Mouse (Mus musculus) inflammation-experienced regulatory T-cells, adult 6 months (primary cell): ENCODE measurements around the gene Ebf4. TPM values are rescaled to one million over a fixed set of nuclear protein-coding genes. Genes with fewer than 3 reads are reported as not detected.
"Not testable (repeated sequence)": the region's sequence is repeated elsewhere in the genome, so short reads cannot be mapped to it uniquely, and the experiment has no call there.

Source experiments
- ATAC-seq: one replicate; pipeline ENCODE4 v1.8.0; 2017
- polyA plus RNA-seq, 3 experiments: library from polyadenylated mRNA; unstranded; fragments of 100-300 nt; shearing (Covaris generic); gene quantifications; one replicate each; pipeline ENCODE4 v1.2.1; 2017

Gene Ebf4
- polyA plus RNA-seq, 3 experiments from 2014 or later: not detected

DNA sequence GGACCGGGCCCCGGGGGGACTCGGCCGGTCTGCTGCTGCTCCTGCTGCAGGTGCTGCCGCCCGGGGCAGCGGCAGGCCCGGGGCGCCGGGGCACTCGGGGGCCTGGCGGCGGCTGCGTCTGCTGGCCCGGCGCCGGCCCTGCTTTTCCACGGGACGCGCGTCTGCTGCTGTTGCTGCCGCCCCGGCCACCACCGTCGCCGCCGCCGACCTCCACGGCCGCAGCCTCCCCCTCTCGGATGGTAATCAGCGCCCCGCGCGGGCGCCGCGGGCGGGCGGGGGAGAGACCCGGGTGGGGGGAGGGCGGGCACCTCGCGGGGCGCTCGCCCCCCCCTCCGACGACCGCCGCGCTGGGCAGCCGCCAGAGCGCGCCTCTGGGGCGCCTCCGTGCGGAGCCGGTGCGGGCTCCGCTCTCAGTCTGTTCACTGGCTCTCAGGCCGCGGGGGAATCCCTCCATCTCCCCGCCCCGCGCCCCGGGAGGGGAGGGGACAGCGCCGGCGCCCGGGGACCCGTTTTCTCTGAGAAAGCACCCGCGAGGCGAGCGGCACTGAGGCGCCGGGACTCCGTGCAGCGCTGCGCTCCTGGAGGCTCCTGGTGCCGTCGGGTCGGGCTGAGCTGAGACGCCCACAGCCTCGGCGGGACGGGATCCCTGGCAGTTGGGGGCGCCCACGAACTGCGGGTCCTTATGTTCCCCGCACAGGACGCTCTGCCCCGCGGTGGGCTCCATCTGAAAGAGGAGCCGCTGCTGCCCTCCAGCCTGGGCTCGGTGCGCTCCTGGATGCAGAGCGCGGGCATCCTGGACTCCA is 563 bp downstream of the Ebf4 start:
- ATAC-seq: no peak

DNA sequence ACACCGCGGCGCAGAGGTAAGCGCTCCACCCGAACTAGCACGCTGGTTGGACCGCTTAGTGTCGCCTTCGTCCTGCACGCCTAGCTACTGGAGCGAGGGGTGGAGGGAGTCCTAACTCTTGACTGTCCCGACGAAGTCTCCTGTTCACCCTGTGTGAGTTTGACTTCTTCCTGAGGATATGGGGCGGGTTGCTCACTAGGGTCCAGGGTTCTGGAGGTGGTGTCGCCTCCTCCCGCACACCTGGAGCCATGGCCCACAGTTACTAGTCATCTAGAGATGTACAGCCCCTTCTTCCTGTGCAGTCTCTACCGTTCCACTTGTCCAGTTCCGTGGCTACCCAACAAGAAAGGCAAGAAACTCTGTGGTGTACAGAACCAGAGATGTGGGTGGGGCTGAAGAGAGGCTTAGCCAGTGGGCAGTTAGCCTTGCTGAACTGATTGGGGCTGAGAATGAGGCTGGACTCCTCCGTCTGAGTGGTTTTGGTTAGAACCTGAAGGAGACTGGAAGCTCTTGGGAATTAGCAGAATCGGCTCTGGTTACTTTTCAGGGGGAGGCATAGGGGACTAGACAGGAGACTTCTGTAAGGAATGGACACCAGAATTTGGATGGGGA is 1.3 kb downstream of the Ebf4 start:
- no peak for ATAC-seq

DNA sequence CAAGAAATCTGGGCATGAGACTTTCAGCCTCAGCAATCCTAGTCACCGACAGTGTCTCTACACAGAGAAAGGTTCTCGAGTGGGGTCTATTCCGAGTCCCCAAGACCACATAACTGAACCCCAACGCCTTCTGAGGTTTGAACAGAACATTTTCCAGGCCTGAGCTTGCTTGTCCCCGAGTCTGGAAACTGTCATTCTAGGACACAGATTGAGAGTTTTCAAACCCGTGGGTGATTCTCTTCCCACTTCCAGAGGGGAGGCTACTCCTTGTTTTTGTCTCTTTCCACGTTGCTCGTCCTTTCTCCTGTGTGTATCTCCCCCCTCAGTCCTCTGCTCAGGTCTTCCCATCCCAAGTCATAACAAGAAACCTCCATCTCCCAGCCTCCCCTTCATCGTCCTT is 2.6 kb downstream of the Ebf4 start:
- no peak for ATAC-seq

DNA sequence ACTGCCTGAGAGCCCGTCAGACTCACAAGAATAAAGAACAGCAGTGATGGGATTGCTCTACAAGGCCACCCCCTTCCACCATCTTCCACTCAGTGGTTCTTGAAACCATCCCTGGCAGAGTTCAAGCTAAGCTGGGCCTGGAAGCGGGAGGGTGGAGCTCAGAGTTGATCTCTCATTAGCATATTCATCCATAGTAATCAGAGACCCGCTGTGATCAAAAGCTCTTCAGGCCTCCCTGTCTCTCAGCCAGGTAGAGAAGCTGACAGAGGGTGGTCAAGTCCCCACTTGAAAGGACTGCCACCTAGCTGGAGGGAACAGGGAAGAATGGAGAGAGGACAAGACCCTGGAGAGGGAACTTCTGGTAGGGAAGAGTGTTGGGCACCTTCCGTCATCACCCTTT is 8.0 kb downstream of the Ebf4 start:
- no peak for ATAC-seq

DNA sequence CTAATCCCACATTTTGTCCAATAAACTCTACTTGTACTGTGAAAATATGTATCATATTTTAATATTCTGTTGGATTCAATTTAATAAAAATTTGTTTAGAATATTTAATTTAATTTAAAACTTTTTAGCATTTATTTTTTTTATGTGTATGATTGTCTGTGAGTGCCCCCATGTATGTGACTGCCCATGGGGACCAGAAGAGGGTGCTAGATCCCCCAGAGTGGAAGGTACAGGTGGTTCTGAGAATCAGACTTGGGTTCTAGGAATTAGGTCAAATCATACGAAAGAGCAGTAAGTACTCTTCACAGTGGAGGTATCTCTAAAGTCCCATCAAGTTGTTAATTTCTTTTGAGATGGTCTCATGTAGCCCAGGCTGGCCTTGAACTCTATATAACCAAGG is 32.1 kb downstream of the Ebf4 start:
- ATAC-seq: no peak

DNA sequence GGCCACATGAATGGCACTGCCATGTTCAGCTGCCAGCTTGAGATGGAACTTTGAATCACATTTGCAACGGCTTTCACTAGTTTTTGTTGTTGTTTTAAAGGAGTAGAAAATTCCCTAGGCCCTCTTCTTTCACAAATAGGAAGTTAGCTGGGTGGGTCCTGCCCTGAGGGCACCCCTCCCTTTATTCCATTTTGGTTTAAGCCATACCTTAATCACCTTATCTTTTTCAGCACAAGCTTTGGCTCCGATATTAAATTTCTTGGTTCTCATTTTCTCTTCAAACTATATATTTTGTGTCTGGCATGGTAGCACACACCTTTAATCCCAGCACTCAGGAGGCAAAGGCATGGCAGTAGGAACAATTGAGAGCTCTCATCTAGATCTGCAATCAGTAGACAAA is 34.5 kb downstream of the Ebf4 start:
- ATAC-seq: no peak

DNA sequence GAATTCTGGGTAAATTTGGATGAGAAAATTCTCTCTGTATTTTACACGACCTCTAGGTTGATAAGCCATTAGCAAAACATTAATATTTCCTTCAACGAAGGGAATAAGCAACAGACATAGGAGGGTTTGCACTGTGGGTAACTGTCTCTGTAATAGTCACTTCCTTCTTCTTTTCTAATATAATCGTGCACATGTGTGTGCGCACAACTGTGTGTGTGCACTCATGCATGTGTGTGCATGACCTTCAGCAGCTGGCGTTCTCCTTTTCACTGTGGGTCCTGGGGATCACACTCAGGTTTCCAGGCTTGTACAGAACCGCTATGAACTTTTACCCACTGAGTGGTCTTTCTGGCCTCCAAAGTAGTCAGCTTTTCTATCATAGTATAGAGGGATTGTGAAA is 40.1 kb downstream of the Ebf4 start:
- no peak for ATAC-seq

DNA sequence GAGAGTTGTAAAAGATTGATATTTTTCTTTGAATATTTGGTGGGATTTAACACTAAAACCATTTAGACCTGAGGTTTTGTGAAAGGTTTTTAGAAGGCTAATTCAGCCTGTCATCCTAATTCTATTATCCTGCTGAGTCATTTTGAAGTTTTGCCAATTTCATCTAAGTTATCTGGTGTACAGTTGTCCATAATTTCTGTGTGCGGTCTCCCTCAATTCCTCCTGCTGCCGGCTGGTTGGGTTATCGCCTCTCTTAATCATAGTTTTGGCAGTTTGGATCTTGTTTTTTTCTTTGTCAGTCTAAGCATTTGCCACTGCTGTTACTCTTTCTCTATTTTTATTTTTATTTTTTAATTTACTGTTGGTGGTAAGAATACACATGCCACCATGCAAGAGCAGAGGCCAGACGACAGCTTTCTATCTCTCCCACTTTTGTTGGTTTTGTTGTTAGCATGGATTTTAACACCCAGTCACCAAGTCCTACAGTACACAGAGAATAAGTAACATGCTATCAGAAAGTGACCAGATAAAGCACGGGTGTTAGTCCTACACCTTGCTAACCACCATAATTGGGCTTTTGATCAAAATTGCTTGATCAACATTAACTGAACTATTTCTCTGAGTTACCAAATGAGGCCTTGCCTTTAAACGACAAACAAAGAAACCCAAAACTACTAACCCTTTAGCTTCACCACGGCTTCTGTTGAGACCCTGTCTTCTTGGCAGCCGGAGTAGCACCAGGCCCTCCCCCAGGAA is 45.7 kb downstream of the Ebf4 start:
- ATAC-seq: no peak

DNA sequence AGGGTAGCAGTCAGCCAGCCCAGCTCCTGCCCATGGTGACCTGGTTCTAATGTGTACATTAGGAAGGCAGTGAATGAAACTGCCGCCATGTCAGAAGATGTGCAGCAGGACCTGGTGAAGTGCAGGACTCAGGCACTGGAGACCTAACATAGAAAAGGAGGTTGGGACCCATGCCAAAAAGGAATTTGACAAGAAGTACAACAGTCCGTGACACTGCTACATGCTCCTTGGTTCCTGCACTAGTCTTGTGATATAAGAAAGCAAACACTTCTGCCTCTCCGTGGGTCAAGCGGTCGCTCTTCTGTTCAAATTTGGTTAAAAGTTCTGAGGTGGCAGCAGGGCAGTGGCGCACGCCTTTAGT is 46.2 kb downstream of the Ebf4 start:
- no peak for ATAC-seq

DNA sequence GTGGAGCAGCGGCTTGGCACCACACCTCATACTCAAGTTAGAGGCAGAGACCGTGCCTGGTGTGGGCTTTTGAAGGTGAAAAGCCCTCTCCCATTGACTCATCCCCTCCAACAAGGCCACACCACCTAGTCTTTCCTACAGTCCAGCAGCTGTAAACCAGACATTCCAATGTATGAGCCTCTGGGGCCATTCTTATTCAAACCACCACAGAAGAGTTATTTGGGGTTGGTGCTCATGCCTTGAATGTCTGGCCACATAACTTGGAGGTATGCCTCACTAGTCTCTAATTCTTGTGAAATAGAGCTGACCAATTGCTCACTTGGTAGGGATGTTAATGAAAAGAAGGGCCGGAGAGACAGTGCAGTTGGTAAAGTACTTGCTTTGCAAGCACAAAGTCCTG is 55.4 kb downstream of the Ebf4 start:
- ATAC-seq: no peak

DNA sequence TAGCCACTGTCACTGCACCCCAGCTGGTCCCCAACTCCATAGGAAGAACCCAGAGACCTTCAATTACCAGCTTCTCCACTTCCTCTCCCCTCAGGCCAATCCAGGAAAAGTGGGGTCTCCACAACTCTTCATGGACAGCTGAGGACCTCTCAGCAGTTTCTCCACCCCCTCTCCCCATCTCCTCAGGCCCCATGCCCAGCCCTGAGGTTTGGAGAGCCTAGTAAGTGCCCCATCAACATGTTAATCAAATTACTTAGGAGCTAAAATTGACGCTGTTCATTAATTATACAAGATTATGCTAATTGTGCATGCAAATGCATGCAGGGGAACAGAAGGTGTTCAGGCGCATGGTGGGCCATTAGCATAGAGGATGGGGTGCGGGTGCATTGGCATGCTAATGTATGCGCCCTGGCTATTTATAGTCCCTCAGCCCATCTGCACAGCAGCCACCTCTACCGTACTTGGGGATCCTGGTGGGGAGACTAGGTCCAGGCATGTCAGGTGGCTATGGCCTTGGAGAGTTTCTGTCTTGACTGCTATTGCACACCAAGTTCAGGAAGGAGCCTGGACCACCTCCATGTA is 56.9 kb downstream of the Ebf4 start:
- ATAC-seq: no peak

DNA sequence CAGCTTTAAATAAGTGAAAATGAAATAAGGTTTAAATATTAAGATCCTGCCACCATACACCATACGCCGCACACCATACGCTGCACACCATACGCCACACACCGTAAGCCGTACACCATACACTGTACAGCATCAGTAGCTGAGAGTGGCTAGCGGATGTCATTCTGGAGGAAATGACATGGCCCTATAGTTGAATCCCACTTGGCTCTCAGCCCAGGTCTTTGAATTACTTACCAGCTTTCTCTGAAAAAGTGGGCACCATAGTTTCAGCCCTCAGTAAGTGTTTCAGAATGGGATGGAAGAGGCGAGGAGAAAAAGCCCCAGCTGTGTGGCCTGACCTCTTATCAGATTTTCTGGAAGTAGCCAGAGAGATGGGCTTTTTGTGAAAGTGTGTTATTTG is 58.4 kb downstream of the Ebf4 start:
- no peak for ATAC-seq

DNA sequence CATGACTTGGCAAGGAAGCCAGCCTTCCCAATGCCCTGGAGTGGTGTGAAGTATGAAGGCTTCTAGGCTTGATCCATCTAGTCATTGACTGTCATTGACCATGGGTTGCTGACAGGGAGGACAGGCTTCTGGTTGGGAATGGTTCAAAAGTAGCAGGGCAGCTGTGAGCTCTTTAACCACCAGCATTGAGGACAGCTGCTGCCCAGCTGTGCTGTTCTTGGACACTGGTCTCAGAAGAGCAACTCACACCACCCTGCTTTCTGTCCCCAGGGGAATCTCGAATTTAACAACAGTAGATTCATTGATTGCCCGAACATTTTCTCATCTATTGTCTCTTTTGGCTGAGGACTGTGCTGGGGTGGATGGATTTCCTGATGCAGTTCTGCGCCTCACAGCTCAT is 58.9 kb downstream of the Ebf4 start:
- ATAC-seq: no peak

DNA sequence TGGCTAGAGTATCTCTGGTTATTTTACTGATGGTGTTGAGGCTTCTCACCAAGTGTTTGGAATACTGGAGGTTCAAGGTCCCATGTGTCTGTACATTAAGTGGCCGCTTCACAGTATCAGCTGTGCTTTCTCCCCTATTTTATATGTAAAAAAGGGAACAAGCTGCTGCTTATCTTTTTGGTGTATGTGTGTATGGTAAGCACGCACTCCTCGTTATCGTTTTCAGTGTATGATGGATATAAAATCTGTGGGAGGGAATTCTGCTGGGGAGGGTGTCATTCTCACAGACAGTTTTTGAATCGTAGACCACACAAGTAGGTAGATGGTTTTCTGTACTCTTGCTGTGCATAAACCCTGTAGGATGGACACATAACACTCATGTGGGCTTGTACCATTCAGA is 62.6 kb downstream of the Ebf4 start:
- ATAC-seq: no peak

DNA sequence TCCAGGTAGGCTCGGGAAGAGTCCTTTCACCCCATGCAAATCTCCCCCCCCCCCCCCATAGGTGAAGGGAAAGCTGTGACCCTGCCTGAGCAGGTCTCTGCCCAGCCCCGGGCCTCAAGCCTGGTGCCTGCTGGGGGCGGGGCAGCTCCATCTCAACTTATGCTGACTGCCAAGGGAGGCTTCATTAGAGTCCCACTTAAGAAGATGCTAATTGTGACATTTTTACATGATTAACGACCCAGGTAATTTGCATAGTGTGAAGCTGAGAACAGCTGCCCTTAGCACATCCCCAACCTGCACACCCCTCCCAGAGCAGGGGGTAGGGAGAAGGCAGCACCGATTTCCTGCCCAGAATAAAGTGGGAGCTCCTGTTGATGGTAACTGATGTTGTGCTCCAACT is 63.9 kb downstream of the Ebf4 start:
- no peak for ATAC-seq

DNA sequence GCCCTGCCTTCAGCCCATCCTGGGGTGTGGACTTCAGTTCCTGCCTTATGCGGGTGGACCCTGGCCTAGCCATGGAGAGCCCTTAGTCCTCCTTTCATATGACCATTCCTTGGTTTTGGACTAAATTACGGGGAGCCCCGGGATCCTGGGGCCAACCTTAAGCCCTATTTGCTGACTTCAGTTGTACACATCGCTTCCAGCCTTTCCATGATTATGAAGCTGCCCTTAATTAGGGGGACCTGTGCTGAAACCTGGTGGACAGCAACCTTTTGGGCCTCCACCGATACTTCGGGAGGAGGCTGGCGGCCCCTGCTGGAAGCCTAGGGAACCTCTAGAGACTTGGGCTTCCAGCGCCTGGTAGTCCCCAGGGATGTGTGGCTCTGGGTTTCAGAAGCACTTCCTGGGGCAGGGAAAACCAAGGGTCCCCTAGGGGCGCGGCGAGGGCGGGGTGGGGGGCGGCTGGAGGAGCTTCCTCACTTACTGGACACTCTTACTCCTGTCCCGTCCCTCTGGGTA is 67.6 kb downstream of the Ebf4 start:
- ATAC-seq: no peak

DNA sequence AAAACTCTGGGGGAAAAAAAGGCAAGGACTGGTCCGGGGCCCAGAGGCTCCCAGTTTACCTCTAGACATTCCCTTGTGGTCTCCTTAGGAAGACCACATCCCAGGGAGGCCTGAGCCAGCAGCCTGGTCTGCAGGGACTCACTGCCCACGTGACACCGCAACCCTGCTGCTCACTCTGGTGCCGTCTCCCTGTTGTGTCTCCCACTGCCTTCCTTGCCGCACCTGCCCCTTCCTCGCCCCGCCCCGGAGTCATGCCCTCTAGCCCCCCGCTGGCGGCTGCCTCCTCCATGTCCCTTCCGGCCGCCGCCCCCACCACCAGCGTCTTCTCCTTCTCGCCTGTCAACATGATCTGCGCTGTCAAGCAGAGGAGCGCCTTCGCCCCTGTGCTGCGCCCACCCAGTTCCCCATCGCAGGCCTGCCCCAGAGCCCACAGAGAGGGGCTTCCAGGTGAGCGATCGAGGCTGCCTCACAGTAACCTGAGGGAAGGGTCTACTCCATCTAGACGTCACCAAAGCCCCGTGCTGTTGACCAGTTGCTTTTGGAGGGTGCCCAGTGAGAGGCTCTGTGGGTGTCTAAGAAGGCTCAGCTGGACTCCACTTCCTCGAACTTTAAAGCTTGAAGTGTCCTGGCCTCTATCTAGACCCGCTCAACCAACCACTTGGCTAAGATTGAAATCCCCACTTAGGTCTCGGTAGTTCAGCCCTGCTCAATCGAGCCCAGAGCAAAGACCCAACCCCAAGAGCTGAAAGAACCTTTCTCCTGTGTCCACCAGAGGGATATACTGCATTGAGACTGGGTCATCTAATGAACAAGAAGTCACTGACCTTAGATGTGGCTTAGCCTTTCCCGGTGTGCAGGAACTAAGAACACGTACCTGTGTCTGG is 70.5 kb downstream of the Ebf4 start:
- no peak for ATAC-seq

DNA sequence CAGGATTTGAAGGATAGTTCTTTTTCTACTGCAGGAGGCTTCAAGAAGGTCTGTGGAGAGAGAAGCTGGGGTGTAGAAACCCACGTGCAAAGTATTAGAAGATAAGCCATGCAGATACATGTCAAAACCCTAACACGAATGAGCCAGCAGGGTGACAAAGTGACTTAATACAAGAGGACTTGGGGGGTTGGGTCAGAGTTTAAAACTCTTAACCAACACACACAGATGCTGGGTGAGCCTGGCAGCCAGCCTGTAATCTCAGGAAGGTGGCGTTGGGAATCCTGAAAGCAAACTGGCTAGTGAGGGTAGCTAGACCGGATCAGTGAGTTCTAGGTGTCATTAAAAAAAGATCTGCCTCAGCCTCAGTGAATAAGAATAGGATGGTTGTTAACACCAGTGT is 72.4 kb downstream of the Ebf4 start:
- no peak for ATAC-seq

DNA sequence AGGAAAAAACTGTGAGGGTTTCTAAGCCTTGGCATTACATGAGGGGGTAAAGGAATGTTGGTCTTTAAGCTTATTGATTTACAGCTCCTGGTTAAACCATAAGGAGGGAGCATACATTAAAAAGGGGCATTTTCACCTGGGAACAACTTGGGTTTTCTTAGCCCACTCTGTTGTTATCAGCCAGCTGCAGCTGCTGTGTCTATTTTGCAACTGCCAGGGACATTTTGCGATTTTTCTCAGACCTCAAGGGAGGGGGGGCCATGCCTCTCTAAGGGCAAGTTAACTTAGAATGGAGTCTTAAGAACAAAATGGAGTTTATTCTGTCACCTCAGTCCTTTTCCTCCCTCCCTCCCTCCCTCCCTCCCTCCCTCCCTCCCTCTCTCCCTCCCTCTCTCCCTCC is 78.1 kb downstream of the Ebf4 start:
- not testable (repeated sequence) for ATAC-seq

DNA sequence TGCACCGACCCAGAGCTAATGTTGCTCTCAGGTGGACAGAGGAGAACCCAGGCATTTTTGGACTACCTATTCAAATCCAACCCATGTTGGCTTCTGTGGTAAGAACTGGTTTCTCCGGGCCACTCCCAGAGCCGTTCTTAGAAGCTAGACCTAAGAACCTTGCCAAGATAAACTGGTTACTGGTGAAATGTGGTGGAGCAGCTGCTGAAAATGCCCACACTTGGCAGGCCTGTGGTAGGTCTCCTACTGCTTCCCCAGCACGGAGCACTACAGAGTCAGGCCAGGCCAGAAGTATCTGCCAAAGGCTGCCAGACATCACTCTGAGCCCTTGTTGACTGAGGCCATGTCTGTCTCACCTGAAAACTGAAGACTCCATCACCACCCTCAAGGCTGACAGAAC is 80.0 kb downstream of the Ebf4 start:
- no peak for ATAC-seq

DNA sequence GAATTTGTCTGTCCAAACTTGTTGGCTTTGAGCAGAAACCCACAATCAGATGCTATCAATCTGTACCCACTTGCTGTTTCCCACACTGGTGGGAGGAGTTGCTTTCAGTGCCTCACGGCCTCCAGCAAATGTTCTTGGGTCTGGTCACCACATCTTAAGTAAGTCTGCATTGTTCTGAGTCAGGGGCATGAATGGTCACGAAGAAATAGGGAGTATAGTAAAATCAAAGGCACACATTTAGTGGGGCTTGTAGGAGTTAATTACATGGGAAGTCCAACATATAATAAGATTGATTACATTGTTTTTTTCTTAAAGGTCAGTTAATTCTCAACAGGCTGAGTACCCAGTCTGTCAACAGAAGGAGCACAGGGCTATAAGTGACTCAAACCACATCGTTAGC is 88.2 kb downstream of the Ebf4 start:
- no peak for ATAC-seq

DNA sequence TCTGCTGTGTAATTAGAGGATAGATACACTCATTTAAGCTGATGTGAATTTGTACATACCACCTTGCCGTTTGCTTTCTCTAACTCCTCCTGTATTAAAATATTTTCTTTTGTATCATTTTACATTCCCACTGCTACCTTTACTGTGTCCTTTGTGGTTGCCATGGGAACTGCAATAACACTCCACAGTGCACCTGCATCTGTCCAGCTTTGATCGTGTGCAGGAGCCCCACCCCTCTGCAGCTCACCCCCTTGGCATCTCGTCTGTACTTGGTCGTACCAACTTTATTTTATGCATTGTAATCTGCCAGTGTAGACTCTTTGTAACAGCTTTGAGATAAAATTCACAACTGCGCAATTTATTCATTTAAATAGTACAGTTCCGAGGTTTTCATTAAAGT is 88.9 kb downstream of the Ebf4 start:
- no peak for ATAC-seq
